Mouse (Mus musculus) T-helper 2 cell (primary cell): ENCODE measurements at regions not wholly inside any gene's neighbourhood (a gene's known extent, or its start where the extent isn't known, plus 50 kb on each side); places are given as distances from the start of the nearest gene placed in this dataset.
"Not testable (repeated sequence)": the region's sequence is repeated elsewhere in the genome, so short reads cannot be mapped to it uniquely, and the experiment has no call there.

Source experiments
- in situ Hi-C: fragments of 300-600 bp; cut with MboI, MseI; formaldehyde crosslinking; loops from one replicate; pipeline ENCODE4 v1.15.1; 2025; ENCODE audit warnings: high pct_unique_total_duplicates

DNA sequence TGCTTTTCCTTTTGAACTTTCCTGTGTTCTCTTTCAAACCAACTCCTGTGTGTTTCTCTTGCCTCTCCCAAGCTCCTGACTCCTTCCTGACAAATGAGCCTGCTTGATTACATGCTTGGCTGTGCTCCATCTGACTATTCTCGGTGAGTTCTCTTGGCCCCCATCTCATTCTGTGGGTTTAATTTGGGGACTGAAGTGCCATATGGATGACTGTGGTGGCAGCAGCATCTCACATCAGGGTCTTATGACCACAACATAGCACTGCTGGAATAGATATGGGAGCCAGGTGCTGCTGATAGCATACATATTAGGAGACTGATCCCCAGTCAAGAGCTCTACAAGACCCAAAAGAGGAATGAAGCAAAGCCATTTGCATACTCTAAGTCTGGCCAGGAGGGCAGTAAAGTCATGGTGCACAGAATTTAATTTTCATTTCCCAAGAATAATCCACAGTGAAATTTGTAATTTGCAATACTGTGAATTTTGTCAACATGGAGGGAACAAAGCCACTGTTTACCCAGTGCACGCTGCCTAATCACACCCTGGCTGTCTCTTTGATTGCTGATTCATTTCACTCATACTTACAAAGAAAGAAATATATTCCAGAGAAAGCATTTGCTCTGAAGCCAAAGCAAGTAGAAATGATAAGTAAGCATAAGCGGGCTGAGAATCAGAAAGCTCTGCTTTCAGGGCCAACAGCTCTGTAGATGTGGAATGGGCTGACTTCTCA is 1478.4 kb upstream of the Gm7489 start:
- in situ Hi-C loops: no loop called here

DNA sequence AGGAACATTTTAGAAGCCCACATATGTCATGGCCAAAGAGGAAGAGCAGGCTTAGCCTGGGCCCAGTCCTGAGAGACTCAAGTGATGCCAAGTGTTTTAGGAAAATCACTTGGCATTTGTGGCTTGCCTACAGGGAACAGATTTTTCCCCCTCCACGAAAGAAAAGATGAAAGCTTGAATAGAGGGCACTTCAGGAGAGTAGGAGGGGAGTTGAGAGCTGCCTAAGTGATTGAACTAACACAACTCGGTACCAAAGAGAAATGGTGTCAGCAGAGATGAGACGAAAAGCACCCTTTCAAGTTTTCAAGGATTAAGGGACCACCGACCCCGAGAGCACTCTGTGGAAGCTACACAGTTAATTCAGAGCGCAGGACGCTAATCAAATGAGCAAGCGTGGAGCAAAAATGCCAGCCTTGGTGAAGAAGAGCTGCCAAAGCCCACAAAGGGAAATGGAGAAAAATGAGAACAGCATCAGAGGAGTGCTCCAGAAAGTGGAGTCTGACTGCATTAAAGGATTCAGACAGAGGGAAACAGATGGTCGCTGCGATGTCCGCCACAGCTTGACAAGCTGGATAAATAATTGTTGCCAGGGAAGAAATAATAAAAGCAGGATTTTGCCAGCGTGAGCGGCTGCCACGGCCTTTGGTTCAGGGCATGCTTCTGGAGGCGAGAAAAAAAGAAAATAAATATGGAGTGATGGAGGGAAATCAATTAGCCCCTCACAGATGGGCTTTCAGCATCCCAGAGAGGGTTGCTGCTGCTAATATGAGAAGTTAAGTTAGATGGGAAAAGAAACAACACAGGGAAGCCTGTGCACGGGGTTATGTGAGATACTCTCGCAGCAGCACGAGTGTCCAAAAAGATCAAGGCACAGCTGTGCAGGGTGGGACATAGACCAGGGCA is 1471.6 kb upstream of the Gm7489 start:
- in situ Hi-C loops: no loop called here

GRCm38 (mm10) chr15:52425976-52426375 is 1458.7 kb upstream of the Gm7489 start:
- in situ Hi-C loops: no loop called here

GRCm38 (mm10) chr15:52430491-52431158 is 1454.1 kb upstream of the Gm7489 start:
- in situ Hi-C loops: no loop called here

DNA sequence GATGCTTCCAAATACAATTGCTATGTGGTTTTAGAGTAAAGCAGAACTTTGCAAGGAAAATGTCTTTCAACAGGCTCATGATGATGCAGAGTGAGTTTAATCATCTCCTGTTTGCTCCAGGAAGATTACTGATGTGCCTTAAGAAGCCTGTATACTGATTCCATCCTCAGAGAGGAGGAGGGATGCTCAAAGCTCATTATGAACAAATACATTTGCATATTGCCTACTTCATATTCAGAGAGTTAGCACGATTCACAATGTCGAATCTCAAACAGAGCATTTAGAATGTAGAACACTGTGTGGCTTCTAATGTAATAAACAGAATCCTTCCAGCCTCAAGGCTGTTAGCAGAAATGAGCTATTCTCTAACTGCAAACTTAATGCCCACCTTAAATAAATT is 1451.1 kb upstream of the Gm7489 start:
- in situ Hi-C loops: no loop called here

- in situ Hi-C loops: no loop called here
Observed at GRCm38 (mm10) chr15:52438403-52438802, 1446.3 kb upstream of the Gm7489 start.

DNA sequence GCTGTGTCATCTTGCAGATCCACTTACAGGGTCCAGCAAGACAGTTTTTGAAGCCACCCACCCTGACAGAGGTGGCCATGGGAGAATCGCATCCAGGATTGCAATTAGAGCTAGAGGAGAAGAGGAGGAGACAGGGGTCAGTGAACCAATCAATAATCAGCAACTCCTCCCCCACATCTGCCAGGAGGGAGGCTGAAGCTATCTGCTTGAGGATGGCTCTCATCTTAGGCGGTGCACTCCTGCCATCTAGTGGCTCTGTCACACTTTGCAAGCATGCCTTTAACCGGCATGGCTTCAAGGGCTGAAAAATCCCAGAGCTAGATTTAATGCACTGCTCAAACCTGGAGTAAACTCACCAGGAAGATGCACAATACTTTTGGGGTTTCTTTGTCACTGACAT is 1425.9 kb upstream of the Gm7489 start:
- in situ Hi-C loops: loop anchor here (25.0 kb wide), 3 partner anchors 296 to 771 kb away; no protein-coding TSS in a partner anchor

GRCm38 (mm10) chr15:52459315-52459714 is 1425.4 kb upstream of the Gm7489 start:
- in situ Hi-C loops: loop anchor here (25.0 kb wide), 3 partner anchors 297 to 772 kb away; no protein-coding TSS in a partner anchor

GRCm38 (mm10) chr15:52464226-52465138 is 1420.2 kb upstream of the Gm7489 start:
- in situ Hi-C loops: loop anchor here (25.0 kb wide), 3 partner anchors 302 to 777 kb away; no protein-coding TSS in a partner anchor

GRCm38 (mm10) chr15:52478124-52478523 is 1406.6 kb upstream of the Gm7489 start:
- in situ Hi-C loops: not testable (repeated sequence)

GRCm38 (mm10) chr15:52480834-52481233 is 1403.9 kb upstream of the Gm7489 start:
- in situ Hi-C loops: no loop called here

- in situ Hi-C loops: no loop called here
Observed at GRCm38 (mm10) chr15:52483598-52484165, 1401.0 kb upstream of the Gm7489 start.

DNA sequence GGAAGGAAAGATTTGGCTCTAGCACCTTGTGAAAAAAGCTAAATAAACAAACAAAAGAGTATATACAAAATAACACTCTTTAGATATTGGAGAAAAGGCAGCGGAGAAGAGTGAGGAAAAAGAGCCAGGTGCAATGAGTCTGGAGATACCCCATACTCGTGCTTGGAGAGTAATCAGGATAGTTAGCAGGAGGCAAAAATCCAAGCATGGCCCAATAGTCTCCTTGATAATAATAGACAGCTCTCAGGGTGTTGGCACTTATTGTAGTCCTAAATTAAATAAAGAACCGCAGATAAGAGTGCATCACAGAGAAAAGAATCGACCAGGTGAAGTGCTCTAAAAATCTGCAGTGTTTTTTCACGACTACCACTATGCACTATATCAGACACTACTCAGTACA is 1400.4 kb upstream of the Gm7489 start:
- in situ Hi-C loops: no loop called here

- in situ Hi-C loops: loop anchor here (25.0 kb wide), 1 partner anchor 1182 kb away; no protein-coding TSS in a partner anchor
Observed at GRCm38 (mm10) chr15:52505278-52505831, 1379.4 kb upstream of the Gm7489 start.

DNA sequence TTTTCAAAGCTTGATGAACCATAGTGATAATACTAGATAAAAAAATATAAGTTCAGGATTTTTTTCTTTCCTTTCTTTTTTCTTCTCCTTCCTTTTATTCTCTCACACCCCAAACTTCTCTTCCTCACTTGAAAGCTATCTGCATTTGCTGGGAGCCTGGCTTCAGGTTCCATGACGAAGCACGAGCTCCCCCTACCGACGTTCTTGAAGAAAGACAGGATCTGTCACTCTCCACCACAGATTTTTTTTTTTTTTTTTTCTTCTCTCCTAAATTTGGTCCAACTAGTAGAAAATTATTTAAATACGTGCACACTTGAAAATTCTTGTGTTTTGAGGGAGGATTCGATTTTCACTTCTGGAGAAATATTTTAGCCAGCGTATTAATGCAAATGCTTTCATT is 1377.8 kb upstream of the Gm7489 start:
- in situ Hi-C loops: loop anchor here (25.0 kb wide), 1 partner anchor 1180 kb away; no protein-coding TSS in a partner anchor

GRCm38 (mm10) chr15:52508609-52509008 is 1376.1 kb upstream of the Gm7489 start:
- in situ Hi-C loops: loop anchor here (25.0 kb wide), 1 partner anchor 1179 kb away; no protein-coding TSS in a partner anchor

DNA sequence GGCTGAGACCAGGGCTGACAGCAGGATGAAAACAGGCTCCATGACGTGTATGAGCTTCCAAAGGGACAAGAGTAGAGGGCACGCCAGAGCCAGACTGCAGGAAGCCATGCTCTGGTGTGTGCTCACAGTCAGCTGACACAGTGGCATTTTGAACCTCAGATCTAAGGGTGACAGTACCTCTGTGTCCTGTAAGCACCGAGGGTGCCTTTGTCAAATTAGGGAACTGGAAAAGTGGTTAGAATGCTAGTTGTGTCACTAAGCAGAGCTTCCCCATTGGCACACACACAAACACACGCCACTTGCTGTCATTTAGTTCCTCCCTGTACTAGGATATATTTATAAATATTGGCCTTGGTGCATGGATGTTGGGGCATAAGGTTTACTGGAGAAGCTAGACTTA is 1374.6 kb upstream of the Gm7489 start:
- in situ Hi-C loops: loop anchor here (25.0 kb wide), 1 partner anchor 1177 kb away; no protein-coding TSS in a partner anchor

DNA sequence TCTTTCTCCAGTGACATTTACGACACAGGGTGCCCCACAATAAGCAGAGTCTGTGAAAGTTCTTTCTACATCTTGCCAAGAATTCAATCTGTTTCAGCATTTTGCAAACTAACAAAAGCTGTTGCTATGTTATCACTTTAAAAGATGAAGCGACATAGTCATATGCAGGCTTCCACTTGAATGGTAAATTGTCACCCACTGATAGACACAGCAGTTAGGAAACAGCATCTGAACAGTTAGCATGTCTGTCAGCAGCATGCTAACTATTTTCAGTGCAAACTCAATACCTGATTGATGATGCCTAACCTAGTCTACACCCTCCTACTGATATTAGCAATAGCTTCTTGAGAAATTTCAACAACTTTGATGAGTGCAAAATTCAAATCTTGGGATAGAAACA is 1348.1 kb upstream of the Gm7489 start:
- in situ Hi-C loops: no loop called here

GRCm38 (mm10) chr15:52558682-52559081 is 1326.0 kb upstream of the Gm7489 start:
- in situ Hi-C loops: no loop called here

- in situ Hi-C loops: no loop called here
Observed at GRCm38 (mm10) chr15:52564078-52564477, 1320.6 kb upstream of the Gm7489 start.
